Mouse (Mus musculus) adipose tissue, adult 10 weeks (tissue): ENCODE measurements around the gene Gm20521. TPM values are rescaled to one million over a fixed set of nuclear protein-coding genes. Genes with fewer than 3 reads are reported as not detected.

Source experiments
- polyA plus RNA-seq: library from polyadenylated mRNA; stranded (reverse); fragments of 350-450 nt; fragmentation: Illumina TruSeq; extraction: RNeasy Lipid Tissue Mini Kit (QIAGEN cat#74804); gene quantifications from one replicate; pipeline ENCODE4 v1.2.3, GENCODE M21; 2014; ENCODE audit warnings: low read depth, low replicate concordance

Gene Gm20521
- polyA plus RNA-seq: 1.2 TPM

DNA sequence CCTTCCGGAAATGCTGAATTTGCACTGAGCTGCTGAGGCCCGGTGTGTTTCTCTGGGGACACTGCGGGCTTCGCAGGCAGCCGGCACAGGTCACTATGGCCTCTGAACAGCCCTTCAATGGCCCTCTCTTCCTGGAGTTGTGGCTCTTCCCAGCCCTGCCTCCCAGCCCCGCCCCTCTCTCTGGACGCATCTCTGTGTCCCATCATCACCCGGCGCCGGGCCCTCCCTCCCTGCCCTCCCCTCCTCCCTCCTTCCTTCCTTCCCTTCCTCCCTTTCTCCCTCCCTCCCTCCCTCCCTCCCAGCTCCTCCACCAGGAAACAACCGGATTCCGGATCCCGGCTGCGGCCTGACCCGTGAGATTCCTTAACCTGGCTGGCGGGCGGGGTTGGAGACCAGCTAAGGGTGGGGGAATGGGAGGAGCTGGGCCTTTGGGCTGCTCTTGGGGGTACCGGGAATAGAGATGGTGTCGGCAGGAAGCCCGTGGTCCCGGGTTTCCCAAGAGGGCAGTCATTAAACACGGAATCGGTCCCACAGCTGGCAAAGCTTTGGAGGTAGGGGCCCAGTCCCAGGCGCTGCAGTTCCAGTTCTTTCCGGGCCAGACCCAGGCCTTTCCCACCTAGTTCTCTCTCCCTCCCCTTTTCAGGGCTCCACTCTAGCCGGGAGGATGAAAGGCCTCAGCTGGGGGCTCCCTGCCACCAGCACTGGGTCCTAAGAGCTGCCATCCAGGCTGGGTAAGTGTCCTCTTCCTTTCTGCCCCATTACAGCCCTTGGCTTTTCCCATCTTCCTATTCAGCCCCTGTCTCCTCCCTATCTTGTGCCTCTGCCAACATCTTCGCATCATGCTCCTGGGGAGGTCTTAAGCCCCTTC lies at the start of gene Gm20521, which contains the start of gene Bcl2l2:
TSS of gene Gm20521 (plus strand) at position 288 of the 868 bp plus-strand sequence.
TSS of gene Bcl2l2 (plus strand) at position 224 of the 868 bp plus-strand sequence.

DNA sequence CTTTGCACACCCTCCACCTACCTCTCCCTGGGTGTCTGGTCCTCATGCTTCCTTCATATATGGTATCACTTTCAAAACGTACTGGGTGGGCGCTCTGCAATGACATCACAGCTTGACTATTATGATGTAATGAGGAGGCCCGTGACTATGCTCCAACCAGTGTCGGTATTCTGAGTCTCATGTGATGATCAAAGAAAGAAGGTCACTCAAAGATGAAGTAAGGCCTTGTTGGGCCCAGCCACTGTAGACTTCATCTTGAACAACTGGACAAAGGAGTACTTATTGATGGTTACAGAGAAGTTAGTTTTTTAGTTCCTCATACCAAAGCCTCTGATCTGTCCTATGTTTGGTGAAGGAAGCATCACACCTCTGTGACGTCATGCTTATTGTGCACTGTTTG lies 12.4 kb upstream of the Gm20521 start, which contains the start of gene Homez:
TSS of gene Homez (minus strand) at position 101 of the 400 bp plus-strand sequence.

DNA sequence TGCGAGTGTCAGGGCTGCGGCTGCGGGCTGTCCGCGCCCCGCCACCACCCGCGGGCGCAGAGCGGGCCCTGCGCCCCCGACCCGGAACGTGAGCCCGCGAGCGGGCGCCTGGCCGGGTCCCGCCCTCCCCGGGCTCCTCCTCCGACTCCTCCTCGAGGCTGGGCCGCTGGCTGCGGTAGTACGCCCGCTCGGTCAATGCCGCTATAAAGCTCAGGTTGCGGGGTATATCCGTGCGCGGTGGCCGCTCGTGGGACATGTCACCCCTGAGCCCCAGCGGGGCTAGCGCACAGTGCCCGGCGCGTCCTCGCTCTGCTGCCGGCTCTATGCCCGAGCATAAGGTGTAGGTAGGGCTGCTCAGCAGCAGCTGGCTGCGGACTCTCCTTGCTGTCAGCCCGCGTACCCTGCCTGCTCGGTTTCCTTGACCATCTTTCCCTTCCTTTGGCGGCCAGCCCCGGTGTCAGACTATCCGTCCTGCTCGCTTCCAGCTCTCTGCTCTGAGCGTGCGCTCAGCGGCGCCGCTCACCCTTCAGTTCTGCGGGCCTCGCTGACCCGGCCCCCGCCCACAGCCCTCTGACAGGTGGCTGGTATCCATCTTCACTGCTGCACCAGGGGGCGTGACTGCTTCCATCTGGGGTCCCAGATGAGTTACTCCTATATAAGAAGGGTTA lies 6.1 kb upstream of the Gm20521 start, which contains the start of gene Ppp1r3e:
TSS of gene Ppp1r3e (minus strand) at position 503 of the 668 bp plus-strand sequence.

DNA sequence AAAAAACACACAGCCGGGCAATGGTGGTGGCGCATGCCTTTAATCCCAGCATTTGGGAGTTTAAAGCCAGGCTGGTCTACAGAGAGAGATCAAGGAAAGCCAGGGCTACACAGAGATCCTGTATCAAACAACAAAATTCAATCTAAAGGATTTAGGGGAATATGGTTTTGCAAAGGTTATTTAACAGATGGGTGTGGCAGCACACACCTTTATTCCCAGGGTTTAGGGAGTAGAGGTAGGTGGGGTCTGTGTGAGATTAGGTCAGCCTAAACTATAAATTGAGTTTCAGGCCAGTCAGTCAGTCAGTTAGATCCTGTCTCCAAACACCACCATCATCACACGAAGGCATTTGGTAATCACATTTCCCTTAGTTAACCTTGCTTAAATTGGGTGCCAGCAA lies 9.0 kb downstream of the Gm20521 start, which contains the start of gene Pabpn1:
TSS of gene Pabpn1 (plus strand) at position 301 of the 400 bp plus-strand sequence.

DNA sequence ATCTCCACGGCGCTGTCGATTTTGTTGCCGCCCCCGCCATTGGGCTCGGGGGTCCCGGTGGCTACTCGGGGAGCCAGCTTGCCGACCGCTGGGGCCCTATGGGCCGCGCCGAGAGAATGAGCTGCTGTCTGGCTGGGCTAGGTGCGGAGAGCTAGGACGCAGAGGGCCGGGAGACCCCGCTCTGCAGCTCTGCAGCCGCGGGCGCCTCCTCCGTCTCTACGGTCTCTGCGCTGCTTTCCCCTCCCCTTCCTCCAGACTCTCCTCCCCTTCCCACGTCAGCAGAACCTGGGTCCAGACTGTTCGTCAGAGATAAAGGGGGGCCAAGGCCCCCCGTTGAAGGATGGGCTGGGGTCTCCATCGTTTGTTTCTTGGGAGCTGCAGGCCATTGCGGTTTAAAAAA lies 29.6 kb downstream of the Gm20521 start, which contains the start of gene Slc22a17:
TSS of gene Slc22a17 (minus strand) at position 247 of the 400 bp plus-strand sequence.

DNA sequence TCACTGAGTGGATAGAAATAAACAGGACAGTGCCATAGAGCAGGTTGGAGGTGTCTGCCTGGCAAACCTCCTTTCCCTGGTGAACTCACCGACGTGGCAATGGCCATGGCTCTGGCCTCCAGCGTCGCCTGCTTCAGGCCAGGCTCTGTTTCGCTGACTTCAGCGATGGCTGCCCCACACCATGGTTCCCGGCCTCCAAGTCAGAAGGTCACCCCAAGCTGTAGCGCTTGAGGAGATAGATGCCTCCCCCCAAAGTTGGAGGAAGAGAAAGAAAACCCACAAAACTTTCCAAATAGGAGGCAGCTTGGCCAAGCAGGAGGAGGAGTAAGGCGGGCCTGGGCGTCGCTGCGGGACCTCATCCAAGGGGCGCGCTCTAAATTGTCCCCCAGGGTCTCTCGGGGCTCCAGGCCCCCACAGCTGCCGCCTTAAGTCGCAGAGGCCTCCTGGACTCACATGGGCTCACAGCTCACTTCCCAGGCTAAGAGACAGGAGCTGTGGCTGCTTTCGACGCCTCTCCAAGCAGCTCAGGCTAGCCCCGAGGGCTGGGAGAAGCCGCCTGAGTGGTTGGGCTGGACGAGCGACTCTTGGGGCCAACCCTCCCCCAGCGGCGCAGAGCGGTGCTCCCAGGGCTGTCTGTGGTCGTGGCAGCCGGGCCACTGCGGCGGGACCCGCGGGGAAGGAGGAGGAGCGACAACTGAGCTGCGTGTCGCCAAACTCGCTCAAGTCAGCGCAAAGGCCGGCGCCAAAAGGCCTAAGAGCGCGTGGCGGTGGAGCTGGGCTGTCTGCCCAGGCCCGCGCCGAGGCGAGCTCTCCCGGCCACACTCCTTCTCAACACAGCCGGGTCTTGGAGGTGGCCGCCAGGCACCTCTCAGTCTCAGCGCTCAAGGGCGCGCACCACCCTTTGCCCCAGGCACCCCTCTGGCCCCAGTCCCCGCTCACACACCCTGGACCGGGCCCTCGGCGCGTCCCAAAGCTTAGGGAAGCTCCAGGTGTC lies 42.4 kb downstream of the Gm20521 start, which contains the start of gene Efs:
TSS of gene Efs (minus strand) at position 778 of the 994 bp plus-strand sequence.

DNA sequence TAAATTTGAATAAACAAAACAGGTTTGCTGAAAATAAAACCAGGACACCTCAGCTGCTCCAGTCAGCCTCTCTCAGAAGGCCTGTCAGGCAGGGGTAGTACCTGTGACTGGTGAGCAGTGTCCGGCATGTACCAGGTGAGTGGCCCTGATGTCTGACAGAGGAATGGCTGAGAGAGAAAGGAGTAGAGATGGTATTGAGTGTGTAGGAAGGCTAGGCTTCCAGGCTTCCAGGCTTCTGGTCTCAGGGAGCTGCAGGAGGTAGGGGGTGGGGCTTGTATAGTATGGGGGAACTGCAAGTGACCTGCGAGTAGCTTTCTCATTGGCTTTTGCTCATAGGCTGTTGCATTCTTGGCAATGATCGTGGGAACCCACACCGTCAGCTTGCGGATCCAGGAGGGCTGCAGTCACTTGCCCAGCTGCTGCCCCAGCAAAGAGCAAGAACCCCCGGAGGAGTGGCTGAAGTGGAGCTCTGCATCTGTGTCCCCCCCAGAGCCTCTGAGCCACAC lies 49.5 kb downstream of the Gm20521 start, which contains the start of gene Il25:
TSS of gene Il25 (plus strand) at position 51 of the 506 bp plus-strand sequence.

DNA sequence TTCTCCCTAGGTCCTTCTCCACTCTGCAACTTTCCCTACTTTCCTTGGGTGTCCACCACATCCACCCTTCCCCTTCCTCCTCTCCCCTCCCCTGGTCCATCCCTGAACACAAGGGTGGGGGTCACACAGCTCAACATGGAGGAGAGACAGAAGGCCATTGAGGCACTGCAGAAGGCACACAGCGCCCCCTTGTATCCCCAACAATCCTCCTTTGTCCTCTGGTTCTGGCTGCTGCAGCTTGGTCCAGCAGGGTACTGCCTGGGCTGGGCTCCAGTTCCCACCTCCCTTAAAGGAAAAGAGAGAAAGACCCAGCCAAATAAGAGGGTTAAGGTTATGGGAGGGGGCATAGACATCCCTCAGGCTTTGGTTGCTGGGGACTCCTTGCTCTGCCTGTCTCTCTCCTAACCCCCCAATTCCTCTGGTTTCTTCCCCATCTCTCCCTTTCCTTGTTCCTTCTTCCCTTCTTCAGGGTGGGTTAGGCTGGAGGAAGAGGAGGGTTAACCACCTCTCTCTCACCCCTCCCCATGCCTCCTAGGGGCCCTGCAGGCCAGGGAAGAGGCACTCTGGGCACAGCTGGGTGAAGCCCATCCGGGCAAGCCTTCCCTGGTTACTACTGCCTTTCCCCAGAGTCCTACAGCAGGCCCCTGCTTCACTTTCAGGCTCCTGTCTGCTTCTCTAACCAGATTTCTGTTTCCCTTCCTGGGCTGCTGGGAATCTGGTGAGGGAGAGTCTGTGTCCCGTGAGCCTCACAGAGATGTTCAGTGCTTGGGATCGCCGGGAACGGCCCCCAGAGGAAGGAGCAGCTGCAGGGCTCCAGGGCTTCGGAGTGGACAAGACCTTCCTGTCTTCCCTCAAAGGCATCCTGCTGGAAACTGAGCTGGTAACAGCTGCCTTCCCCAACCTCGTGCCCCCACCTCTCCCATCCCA lies 52.9 kb downstream of the Gm20521 start, which contains the start of gene Cmtm5:
TSS of gene Cmtm5 (plus strand) at position 358 of the 927 bp plus-strand sequence.

Other genes starting within 250 kb of the Gm20521 start
- gene Gm17606, start 242.5 kb upstream of the Gm20521 start, polyA plus RNA-seq: not detected
- gene Cdh24, start 242.1 kb upstream of the Gm20521 start, polyA plus RNA-seq: 3.1 TPM
- gene 1700123O20Rik, start 197.2 kb upstream of the Gm20521 start, polyA plus RNA-seq: 32.2 TPM
- gene Acin1, start 196.5 kb upstream of the Gm20521 start, polyA plus RNA-seq: 139 TPM
- gene Gm29776, start 184.6 kb upstream of the Gm20521 start, polyA plus RNA-seq: 0.12 TPM
- gene Cebpe, start 171.3 kb upstream of the Gm20521 start, polyA plus RNA-seq: 0.51 TPM
- gene Slc7a8, start 101.5 kb upstream of the Gm20521 start, polyA plus RNA-seq: 45.5 TPM
- gene Rnf212b, start 69.3 kb upstream of the Gm20521 start, polyA plus RNA-seq: 0.58 TPM
- gene Homez, start 12.5 kb upstream of the Gm20521 start, polyA plus RNA-seq: 8.6 TPM
- 28.9 TPM for gene Ppp1r3e, start 5.9 kb upstream of the Gm20521 start, polyA plus RNA-seq
- 68.7 TPM for gene Bcl2l2, start 64 bp upstream of the Gm20521 start, polyA plus RNA-seq
- gene Pabpn1, start 9.1 kb downstream of the Gm20521 start, polyA plus RNA-seq: 308 TPM
- gene Slc22a17, start 29.7 kb downstream of the Gm20521 start, polyA plus RNA-seq: 37.1 TPM
- 8.2 TPM for gene Efs, start 42.7 kb downstream of the Gm20521 start, polyA plus RNA-seq
- gene Il25, start 49.3 kb downstream of the Gm20521 start, polyA plus RNA-seq: not detected
- gene Cmtm5, start 52.8 kb downstream of the Gm20521 start, polyA plus RNA-seq: 0.63 TPM
- not detected for gene Myh6, start 83.5 kb downstream of the Gm20521 start, polyA plus RNA-seq
- gene Gm17428, start 93.5 kb downstream of the Gm20521 start, polyA plus RNA-seq: not detected
- 0.22 TPM for gene Myh7, start 111.2 kb downstream of the Gm20521 start, polyA plus RNA-seq
- 32.8 TPM for gene Ngdn, start 132.0 kb downstream of the Gm20521 start, polyA plus RNA-seq
- 2.4 TPM for gene Zfhx2, start 208.9 kb downstream of the Gm20521 start, polyA plus RNA-seq
- 19.8 TPM for gene Thtpa, start 211.3 kb downstream of the Gm20521 start, polyA plus RNA-seq
- 12.7 TPM for gene Ap1g2, start 223.2 kb downstream of the Gm20521 start, polyA plus RNA-seq
- gene Jph4, start 233.5 kb downstream of the Gm20521 start, polyA plus RNA-seq: 0.51 TPM